Mouse (Mus musculus) intestine, embryonic 14.5 days (tissue): ENCODE measurements around the gene Mrps36. TPM values are rescaled to one million over a fixed set of nuclear protein-coding genes. Genes with fewer than 3 reads are reported as not detected.
A peak's percentile ranks its signal among the peaks of the same experiment; 100 is the strongest.
"Not testable (repeated sequence)": the region's sequence is repeated elsewhere in the genome, so short reads cannot be mapped to it uniquely, and the experiment has no call there.

Experiments used
- ATAC-seq: fragments of 200-750 bp; cut with Nextera tagmentation; replicated peaks from 2 replicates; pipeline ENCODE4 v1.8.0; 2017; ENCODE audit warnings: low read depth, moderate number of reproducible peaks, moderate TSS enrichment, moderate library complexity; ENCODE audit not compliant: low FRiP score, low TSS enrichment
- DNase-seq: peaks from one replicate; pipeline ENCODE4 v3.0.0-alpha.2; 2018; ENCODE audit warnings: low spot score
- H3K27ac ChIP-seq: fragments of 300-500 bp; sonication (generic); 2 replicates; pipeline ENCODE4 v1.5.1; 2014; ENCODE audit warnings: low read depth, mild to moderate bottlenecking, control low read depth
- H3K27me3 ChIP-seq: fragments of 300-500 bp; sonication (generic); replicated peaks from 2 replicates; pipeline ENCODE4 v1.6.1; 2014; ENCODE audit warnings: low read length, control low read depth; ENCODE audit not compliant: control insufficient read depth, insufficient read depth
- H3K36me3 ChIP-seq: fragments of 300-500 bp; sonication (generic); 2 replicates; pipeline ENCODE4 v1.6.1; 2014; ENCODE audit warnings: low read length, control low read depth; ENCODE audit not compliant: control insufficient read depth, insufficient read depth
- H3K4me1 ChIP-seq: fragments of 300-500 bp; sonication (generic); replicated peaks from 2 replicates; pipeline ENCODE4 v1.6.1; 2014; ENCODE audit warnings: low read length, control low read depth, mixed read lengths; ENCODE audit not compliant: control insufficient read depth, insufficient read depth
- H3K4me2 ChIP-seq: fragments of 300-500 bp; sonication (generic); 2 replicates; pipeline ENCODE4 v1.6.1; 2014; ENCODE audit warnings: low read length
- H3K4me3 ChIP-seq: fragments of 300-500 bp; sonication (generic); 2 replicates; pipeline ENCODE4 v1.5.1; 2014; ENCODE audit warnings: low read depth, low read length, control low read depth, mixed read lengths
- H3K9ac ChIP-seq: fragments of 300-500 bp; sonication (generic); 2 replicates; pipeline ENCODE4 v1.6.1; 2014; ENCODE audit warnings: mild to moderate bottlenecking, low read length
- H3K9me3 ChIP-seq: fragments of 300-500 bp; sonication (generic); 2 replicates; pipeline ENCODE4 v1.6.1; 2016; ENCODE audit warnings: low read length, control low read depth; ENCODE audit not compliant: control insufficient read depth
- WGBS: fragments of 180-500 bp; shearing (Covaris S2); extraction: QIAGEN DNeasy Blood & Tissue Kit; methylation state at CpG from one replicate; pipeline ENCODE4 v1.1.7; 2014; 5-methylcytosine and 5-hydroxymethylcytosine counted together
- polyA plus RNA-seq: library from polyadenylated mRNA; unstranded; fragments of >200 nt; fragmentation: Nextera tagmentation; extraction: Ambion mirVana; gene quantifications from 2 replicates; pipeline ENCODE4 v1.2.1, GENCODE M21; 2014

Gene Mrps36
- polyA plus RNA-seq, 1 experiment from 2014 or later = 219 TPM

- H3K4me3 ChIP-seq = no peak overlapping the region
- ATAC-seq (no peak), DNase-seq (no peak)
- H3K9ac ChIP-seq = no peak overlapping the region
- H3K36me3 ChIP-seq = no peaks in the 10 kb centered on the region
- H3K4me1 ChIP-seq = no peaks in the 10 kb centered on the region
- no peak overlapping the region for H3K4me2 ChIP-seq
- H3K27ac ChIP-seq = no peak overlapping the region
- no peaks in the 10 kb centered on the region for H3K27me3 ChIP-seq
- H3K9me3 ChIP-seq = no peaks in the 10 kb centered on the region
- WGBS = 53% methylated on average over 8 of the region's 8 CpGs
Observed at GRCm38 (mm10) chr13:100748638-100749037, 4.2 kb upstream of the Mrps36 start.

- H3K36me3 ChIP-seq = no peaks in the 10 kb centered on the region
- H3K4me1 ChIP-seq = peaks cover 5% of the 10 kb centered on the region; the same call in 1 of the 2 replicates
- no peak for DNase-seq
- H3K27me3 ChIP-seq = no peaks in the 10 kb centered on the region
- no peak overlapping the region for H3K9ac ChIP-seq
- no peaks in the 10 kb centered on the region for H3K9me3 ChIP-seq
- no peak overlapping the region for H3K4me3 ChIP-seq
- no peak overlapping the region for H3K4me2 ChIP-seq
- H3K27ac ChIP-seq = no peak overlapping the region
- ATAC-seq = no peak
- WGBS = 88% methylated on average over 3 of the region's 3 CpGs
Observed at GRCm38 (mm10) chr13:100746090-100746489, 1.6 kb upstream of the Mrps36 start.

- peak overlapping the region; percentile 87 for H3K9ac ChIP-seq
- DNase-seq = no peak
- peaks cover 14% of the 10 kb centered on the region; the same call in 1 of the 2 replicates for H3K36me3 ChIP-seq
- ATAC-seq = peak; percentile 59
- H3K27me3 ChIP-seq = no peaks in the 10 kb centered on the region
- no peaks in the 10 kb centered on the region for H3K9me3 ChIP-seq
- H3K4me1 ChIP-seq = peaks cover 5% of the 10 kb centered on the region; the same call in 1 of the 2 replicates
- peak overlapping the region; percentile 94 for H3K4me3 ChIP-seq
- H3K4me2 ChIP-seq = peak overlapping the region; percentile 56
- 49% methylated on average over 11 of the region's 11 CpGs for WGBS
- H3K27ac ChIP-seq = peak overlapping the region; percentile 98
Observed at GRCm38 (mm10) chr13:100743346-100744035, 968 bp downstream of the Mrps36 start.

GRCm38 (mm10) chr13:100742831-100743230 is 1.6 kb downstream of the Mrps36 start:
- Histone ChIP-seq H3K4me2 (peak overlapping the region; percentile 56), H3K9ac (no peak overlapping the region), H3K9me3 (no peaks in the 10 kb centered on the region), H3K4me3 (no peak overlapping the region), H3K27me3 (no peaks in the 10 kb centered on the region), H3K36me3 (peaks cover 15% of the 10 kb centered on the region; the same call in 1 of the 2 replicates), H3K27ac (no peak overlapping the region), H3K4me1 (peaks cover 5% of the 10 kb centered on the region; the same call in 1 of the 2 replicates)
- DNase-seq = no peak
- WGBS = 85% methylated on average over 5 of the region's 5 CpGs
- ATAC-seq = no peak

- 90% methylated on average over 2 of the region's 2 CpGs for WGBS
- DNase-seq = no peak
- Histone ChIP-seq H3K9ac (no peak overlapping the region), H3K27me3 (no peaks in the 10 kb centered on the region), H3K9me3 (no peaks in the 10 kb centered on the region), H3K27ac (no peak overlapping the region), H3K4me1 (peaks cover 9% of the 10 kb centered on the region), H3K36me3 (peaks cover 27% of the 10 kb centered on the region), H3K4me2 (no peak overlapping the region), H3K4me3 (no peak overlapping the region)
- ATAC-seq = no peak
Observed at GRCm38 (mm10) chr13:100732756-100733155, 11.7 kb downstream of the Mrps36 start.

GRCm38 (mm10) chr13:100731462-100732046 is 12.9 kb downstream of the Mrps36 start:
- ATAC-seq, H3K27me3 ChIP-seq, H3K4me1 ChIP-seq, H3K9ac ChIP-seq, DNase-seq, H3K9me3 ChIP-seq: not testable (repeated sequence)
- 92% methylated on average over 5 of the region's 6 CpGs for WGBS
- Histone ChIP-seq H3K4me3 (peak overlapping the region; percentile 86; the same call in 1 of the 2 replicates), H3K27ac (peak overlapping the region; percentile 92), H3K36me3 (peaks cover 30% of the 10 kb centered on the region), H3K4me2 (peak overlapping the region; percentile 48)

GRCm38 (mm10) chr13:100730861-100731176 is 13.6 kb downstream of the Mrps36 start, which contains the start of gene Cdk7:
Cdk7 (minus strand) TSS chr13:100730939.
- WGBS = under 1% methylated on average over 19 of the region's 19 CpGs
- DNase-seq = peak; percentile 95
- H3K27me3 ChIP-seq = no peaks in the 10 kb centered on the region
- no peaks in the 10 kb centered on the region for H3K9me3 ChIP-seq
- peaks cover 25% of the 10 kb centered on the region for H3K36me3 ChIP-seq
- H3K9ac ChIP-seq = peak within 1 kb of the TSS; percentile 69
- H3K27ac ChIP-seq = peak within 1 kb of the TSS; percentile 92
- peak; percentile 99 for ATAC-seq
- H3K4me1 ChIP-seq = peaks cover 9% of the 10 kb centered on the region
- H3K4me2 ChIP-seq = peak within 1 kb of the TSS; percentile 78
- peak within 1 kb of the TSS; percentile 86 for H3K4me3 ChIP-seq

- Histone ChIP-seq H3K36me3 (peaks cover 26% of the 10 kb centered on the region), H3K4me2 (peak overlapping the region; percentile 78), H3K9me3 (no peaks in the 10 kb centered on the region), H3K4me1 (peaks cover 9% of the 10 kb centered on the region), H3K4me3 (peak overlapping the region; percentile 86), H3K9ac (peak overlapping the region; percentile 69), H3K27me3 (no peaks in the 10 kb centered on the region), H3K27ac (peak overlapping the region; percentile 92)
- DNase-seq (peak; percentile 68), ATAC-seq (no peak)
- WGBS = 1% methylated on average over 30 of the region's 30 CpGs
Observed at GRCm38 (mm10) chr13:100730153-100730860, 14.2 kb downstream of the Mrps36 start.
